Mouse (Mus musculus) layer of hippocampus, adult 9-10 months (tissue): ENCODE measurements around the gene Masp1.

Experiments used
- DNase-seq: peaks from one replicate; pipeline ENCODE4 v3.0.0; 2022; ENCODE audit warnings: low spot score

The Masp1 gene

GRCm38 (mm10) chr16:23520235-23520871 lies at the start of gene Masp1, which contains the start of gene Rtp4:
Gene Masp1 (minus strand): TSS chr16:23520815.
Gene Rtp4 (plus strand): TSS chr16:23520291.
- DNase-seq = no peak

GRCm38 (mm10) chr16:23568369-23568958 lies 47.8 kb upstream of the Masp1 start:
- DNase-seq = no peak

- no peak for DNase-seq
These were observed 37.1 kb upstream of the Masp1 start for GRCm38 (mm10) chr16:23557669-23558068.

- DNase-seq = no peak
These were observed 36.6 kb upstream of the Masp1 start for GRCm38 (mm10) chr16:23557195-23557594.

GRCm38 (mm10) chr16:23554673-23555072 lies 34.1 kb upstream of the Masp1 start:
- no peak for DNase-seq

- no peak for DNase-seq
These were observed 30.5 kb upstream of the Masp1 start for GRCm38 (mm10) chr16:23550981-23551582.

- DNase-seq = peak; percentile 29
These were observed 29.8 kb upstream of the Masp1 start for GRCm38 (mm10) chr16:23550346-23550980.

- no peak for DNase-seq
These were observed 27.2 kb upstream of the Masp1 start for GRCm38 (mm10) chr16:23547783-23548182.

- no peak for DNase-seq
These were observed 23.7 kb upstream of the Masp1 start for GRCm38 (mm10) chr16:23544361-23544760.

GRCm38 (mm10) chr16:23542866-23543265 lies 22.3 kb upstream of the Masp1 start:
- DNase-seq = no peak

- DNase-seq = no peak
These were observed 20.4 kb upstream of the Masp1 start for GRCm38 (mm10) chr16:23541046-23541445.

- DNase-seq = no peak
These were observed 13.1 kb upstream of the Masp1 start for GRCm38 (mm10) chr16:23533707-23534106.

- DNase-seq = no peak
These were observed 8.6 kb upstream of the Masp1 start for GRCm38 (mm10) chr16:23529186-23529585.

- no peak for DNase-seq
These were observed 1.5 kb upstream of the Masp1 start for GRCm38 (mm10) chr16:23522081-23522480.

- no peak for DNase-seq
These were observed 477 bp upstream of the Masp1 start for GRCm38 (mm10) chr16:23521092-23521491.

GRCm38 (mm10) chr16:23519771-23520170 lies 844 bp downstream of the Masp1 start:
- DNase-seq = no peak

GRCm38 (mm10) chr16:23518567-23519369 lies 1.8 kb downstream of the Masp1 start:
- DNase-seq = no peak

GRCm38 (mm10) chr16:23517754-23518566 lies 2.7 kb downstream of the Masp1 start:
- DNase-seq = no peak

GRCm38 (mm10) chr16:23517230-23517629 lies 3.4 kb downstream of the Masp1 start:
- no peak for DNase-seq

- no peak for DNase-seq
These were observed 4.0 kb downstream of the Masp1 start for GRCm38 (mm10) chr16:23516606-23517005.

GRCm38 (mm10) chr16:23515766-23516165 lies 4.8 kb downstream of the Masp1 start:
- DNase-seq = no peak
